Mouse (Mus musculus): Measurements from ENCODE around the gene Gm21897.

GRCm38 (mm10) chr16:15334526-15334925 is 17.3 kb downstream of the Gm21897 start:
- TF ChIP-seq CTCF (IDR thresholded peaks at IDR 0.05; ENCODE audit: borderline replicate concordance, insufficient read depth, low read length) (no peak), POLR2A (IDR thresholded peaks at IDR 0.05; ENCODE audit: low read depth, low read length) (no peak)

Measured in embryonic fibroblast, embryonic 13.5 days (primary cell).